Mouse (Mus musculus) thymus, postnatal 10 days (tissue): ENCODE results near the gene Tmem53.

Experiments used
- DNase-seq, 2 experiments: peaks; one replicate each; pipeline ENCODE4 v3.0.0; 2021; ENCODE audit warnings: low spot score in 2 of 2

Tmem53 gene

DNA sequence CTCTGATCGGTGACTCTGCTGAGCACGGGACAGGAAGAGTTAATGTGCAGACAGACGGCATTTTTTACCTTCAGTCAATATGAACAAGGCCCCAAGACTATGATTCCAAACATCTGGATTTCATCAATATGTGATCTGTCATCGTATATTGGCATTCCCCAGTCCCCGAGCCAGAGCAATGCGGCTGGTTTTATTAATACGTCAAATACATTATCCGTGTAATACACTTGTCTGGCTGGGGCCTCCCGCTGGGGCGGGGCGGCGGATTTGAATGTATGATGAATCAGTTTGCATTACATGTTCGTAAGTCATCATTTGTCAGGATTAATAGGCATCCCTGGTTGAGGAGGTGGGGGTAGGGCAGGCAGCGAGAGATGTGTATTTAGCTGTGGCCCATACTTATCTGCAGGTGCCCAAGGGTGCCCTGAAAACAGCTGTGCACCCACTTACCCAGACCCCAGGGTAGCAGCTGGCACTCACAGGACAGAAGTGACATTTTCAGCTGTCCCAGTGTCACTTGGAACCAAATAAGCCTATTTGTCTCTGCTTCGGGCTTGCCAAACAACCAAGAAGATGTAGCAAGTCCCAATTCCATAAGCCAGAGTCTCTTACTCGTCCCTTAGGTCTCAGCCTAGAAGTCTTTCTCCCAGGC is 63.2 kb downstream of the Tmem53 start:
- no peak for DNase-seq

DNA sequence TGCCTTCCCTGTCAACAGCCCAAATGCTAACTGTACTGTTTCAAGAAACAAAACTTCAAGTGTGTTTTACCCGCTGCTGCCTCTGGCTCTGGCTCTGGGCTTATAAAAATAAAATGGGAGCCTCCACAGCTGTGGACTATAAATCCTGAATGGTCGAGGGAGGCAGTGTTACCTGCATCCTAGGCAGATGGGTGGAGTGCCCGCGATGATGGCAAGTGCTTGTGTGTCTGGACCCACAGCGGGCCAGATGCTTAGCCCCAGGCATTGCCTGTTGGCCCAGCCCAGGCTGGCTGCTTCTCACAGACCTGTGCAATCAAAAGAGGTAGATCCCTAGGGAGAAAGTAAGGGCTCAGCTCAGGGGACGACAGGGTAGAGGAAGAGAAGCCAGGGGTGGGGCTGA is 65.0 kb downstream of the Tmem53 start:
- DNase-seq, result no peak

DNA sequence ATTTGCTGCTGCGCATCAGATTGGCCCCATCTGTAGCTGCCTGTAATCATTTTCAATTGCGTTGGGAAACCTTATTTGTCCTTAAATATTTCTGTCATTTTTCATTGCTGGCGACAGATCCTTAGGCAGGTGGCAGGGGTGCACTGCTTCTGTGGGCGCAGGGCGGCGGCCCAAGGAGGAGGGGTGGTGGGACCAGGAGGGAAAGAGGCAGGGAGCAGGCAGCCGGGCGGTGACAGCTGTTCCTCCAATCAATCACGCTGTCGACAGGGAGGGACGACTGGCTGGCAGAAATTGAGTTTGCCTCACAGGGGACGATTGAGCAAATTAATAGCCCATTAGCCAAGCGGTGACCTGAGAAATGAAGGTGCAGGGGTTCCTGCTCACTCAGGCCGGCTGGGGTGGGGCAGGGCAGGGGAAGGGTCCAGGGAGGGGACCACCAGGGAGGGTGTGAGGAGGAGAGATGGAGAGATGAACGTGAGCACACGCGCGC is 66.0 kb downstream of the Tmem53 start:
- DNase-seq, result no peak
